In the genomic region with DNA sequence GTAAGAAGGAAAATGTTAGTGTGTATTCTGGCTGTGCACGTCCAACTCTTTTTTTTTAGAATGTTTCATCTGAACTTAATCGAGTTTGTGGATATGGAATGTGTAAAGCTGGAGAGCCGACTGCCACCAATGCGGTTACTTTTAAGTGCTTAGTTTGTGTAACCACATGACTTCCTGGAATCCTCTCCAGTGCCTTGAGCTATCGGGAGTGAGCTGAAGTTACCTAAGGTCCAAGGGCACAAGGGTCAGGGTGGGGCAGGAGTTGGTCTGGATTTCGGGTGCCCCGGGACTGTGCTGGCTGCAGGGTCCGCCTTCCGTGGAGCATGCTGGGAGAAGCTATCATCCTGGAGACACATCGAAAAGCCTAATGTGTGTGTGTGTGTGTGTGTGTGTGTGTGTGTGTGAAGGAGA, we compare ENCODE assay signal across 9 mouse cellular contexts. TPM values are rescaled to one million over a fixed set of nuclear protein-coding genes. Genes with fewer than 3 reads are reported as not detected.
DNase-seq lines count a peak whose midpoint lies in the region; ATAC-seq and TF ChIP-seq lines count a peak whose summit lies in the region.
"Had no signal": no experiment of that assay in that cellular context is flagged by ENCODE, and none has a peak within 500 bp of the region (broad histone marks: within the 10 kb centered on the region; RNA-seq: fewer than 3 reads in every experiment).

No protein-coding gene starts in this region.

- peak overlapping the region; percentile 54; the same call in 1 of the 2 replicates for H3K27ac ChIP-seq in lung, embryonic 14.5 days (ENCODE audit: low read depth)
- no peak overlapping the region for H3K27ac ChIP-seq in hindbrain, postnatal 0 days

- H3K4me1 ChIP-seq in lung, embryonic 14.5 days (ENCODE audit: insufficient read depth): no peaks in the 10 kb centered on the region
- H3K4me1 ChIP-seq in hindbrain, postnatal 0 days (ENCODE audit: insufficient read depth, low read length): no peaks in the 10 kb centered on the region

- H3K36me3 ChIP-seq in lung, embryonic 14.5 days (ENCODE audit: insufficient read depth): no peaks in the 10 kb centered on the region
- H3K36me3 ChIP-seq in hindbrain, postnatal 0 days (ENCODE audit: insufficient read depth, low read length): no peaks in the 10 kb centered on the region

- no peaks in the 10 kb centered on the region for H3K27me3 ChIP-seq in lung, embryonic 14.5 days (ENCODE audit: insufficient read depth, low read length)
- no peaks in the 10 kb centered on the region for H3K27me3 ChIP-seq in hindbrain, postnatal 0 days (ENCODE audit: insufficient read depth, low read length)

- 58% methylated on average over 10 of the region's 10 CpGs for WGBS in lung, embryonic 14.5 days
- WGBS in hindbrain, postnatal 0 days: 90% methylated on average over 10 of the region's 10 CpGs

- H3K9me3 ChIP-seq in lung, embryonic 14.5 days (ENCODE audit: low read depth, low read length): no peaks in the 10 kb centered on the region
- H3K9me3 ChIP-seq in hindbrain, postnatal 0 days (ENCODE audit: low read length): no peaks in the 10 kb centered on the region

- H3K4me2 ChIP-seq in lung, embryonic 14.5 days: peak overlapping the region; percentile 35
- H3K4me2 ChIP-seq in hindbrain, postnatal 0 days (ENCODE audit: low read depth, low read length): no peak overlapping the region

- DNase-seq in ES-CJ7 (ENCODE audit: low read depth, low spot score): peak; percentile 92
- DNase-seq in lung, embryonic 14.5 days: peak; percentile 25
- DNase-seq in spleen, postnatal 10 days (ENCODE audit: low spot score in 2 of 2): peak; percentile 58 to 66
- no peak for DNase-seq in hindbrain, postnatal 0 days (ENCODE audit: low spot score)
- no peak for DNase-seq in embryo, embryonic 10 days (ENCODE audit: low spot score)
- DNase-seq in left cerebral cortex, adult 11 months (ENCODE audit: low spot score): no peak

- ATAC-seq in common myeloid progenitor, adult 5-6 weeks (replicated peaks; ENCODE audit: low read depth, poor library complexity, severe bottlenecking): peak; percentile 4; the same call in 1 of the 2 replicates
- peak; percentile 63; the same call in 1 of the 2 replicates for ATAC-seq in lung, embryonic 14.5 days (ENCODE audit: insufficient read depth)
- no peak for ATAC-seq in hindbrain, postnatal 0 days
- ATAC-seq: hindbrain, embryonic 16.5 days had no signal

- TF ChIP-seq CTCF in lung, embryonic 14.5 days (IDR thresholded peaks at IDR 0.05; ENCODE audit: low read depth): no peak
- no peak for TF ChIP-seq CTCF in hindbrain, postnatal 0 days (IDR thresholded peaks at IDR 0.05; ENCODE audit: low read depth)

- no peak overlapping the region for H3K9ac ChIP-seq in lung, embryonic 14.5 days
- H3K9ac ChIP-seq in hindbrain, postnatal 0 days (replicated peaks; ENCODE audit: low read length): no peak overlapping the region

- H3K4me3 ChIP-seq in lung, embryonic 14.5 days (ENCODE audit: low read depth, low read length): peak overlapping the region; percentile 1; the same call in 1 of the 2 replicates
- H3K4me3 ChIP-seq in hindbrain, postnatal 0 days (ENCODE audit: low read length): no peak overlapping the region

RNA-seq across cellular contexts. Expression of a gene that starts 47.9 kb away (rescaled TPM):
- 244 and 283 TPM in 2 replicates for total RNA-seq in common myeloid progenitor, adult 5-6 weeks (2017)
- 49.7 and 55.6 TPM in 2 replicates for polyA plus RNA-seq in lung, embryonic 14.5 days (2014; fragmentation: Nextera tagmentation; extraction: Ambion mirVana)
- 6.5 and 6.9 TPM in 2 replicates for total RNA-seq in hindbrain, postnatal 0 days (2014; rRNA removed)
- 7.9 and 8.3 TPM in 2 replicates for polyA plus RNA-seq in hindbrain, postnatal 0 days (2015; fragmentation: Nextera tagmentation; extraction: Ambion mirVana)

RNA-seq across cellular contexts. Expression of a gene that starts 48.1 kb away (rescaled TPM):
- total RNA-seq in common myeloid progenitor, adult 5-6 weeks (2017): not detected in 2 replicates
- polyA plus RNA-seq in lung, embryonic 14.5 days (2014; fragmentation: Nextera tagmentation; extraction: Ambion mirVana): 0.07 and 0.09 TPM in 2 replicates
- total RNA-seq in hindbrain, postnatal 0 days (2014; rRNA removed): not detected in 2 replicates
- 0.09 TPM in 1 of 2 replicates, not detected in the other for polyA plus RNA-seq in hindbrain, postnatal 0 days (2015; fragmentation: Nextera tagmentation; extraction: Ambion mirVana)
- polyA plus RNA-seq: limb, embryonic 11.5 days had no signal

Comparison
In these comparisons a context has a peak if more than half of its experiments do, and no peak if none do; other contexts are left out.
1. DNase-seq: peak in ES-CJ7 (single experiment), lung, embryonic 14.5 days (single experiment) and spleen, postnatal 10 days (2 of 2); none in hindbrain, postnatal 0 days (single experiment), embryo, embryonic 10 days (single experiment) and left cerebral cortex, adult 11 months (single experiment).
2. RNA of a gene that starts 47.9 kb away (total RNA-seq): 244 to 283 TPM in common myeloid progenitor, adult 5-6 weeks; 6.5 to 6.9 TPM in hindbrain, postnatal 0 days; every median in the first group is over 10 times any median in the second.